Mouse (Mus musculus): ENCODE measurements at regions not wholly inside any gene's neighbourhood (a gene's known extent, or its start where the extent isn't known, plus 50 kb on each side); places are given as distances from the start of the nearest gene placed in this dataset.

GRCm38 (mm10) chr9:112905955-112906354 lies 670.2 kb upstream of the Arpp21 start:
- no peaks in the 10 kb centered on the region for H3K27me3 ChIP-seq (ENCODE audit: control insufficient read depth, insufficient read depth, low read length)
- 81% methylated on average over 6 of the region's 6 CpGs for WGBS
- DNase-seq (ENCODE audit: low spot score) (no peak), ATAC-seq (ENCODE audit: insufficient number of reproducible peaks, low FRiP score, low TSS enrichment, low read depth) (no peak)
- no peak overlapping the region for H3K4me3 ChIP-seq (ENCODE audit: low read depth, low read length)
- H3K9ac ChIP-seq (ENCODE audit: low read length): no peak overlapping the region
- H3K4me2 ChIP-seq (ENCODE audit: low read depth, severe bottlenecking): no peak overlapping the region
- H3K36me3 ChIP-seq (ENCODE audit: control insufficient read depth, insufficient read depth, low read length): no peaks in the 10 kb centered on the region
- no peaks in the 10 kb centered on the region for H3K9me3 ChIP-seq (ENCODE audit: control insufficient read depth, low read length)
- no peaks in the 10 kb centered on the region for H3K4me1 ChIP-seq (ENCODE audit: control insufficient read depth, insufficient read depth, low read length)
- no peak overlapping the region for H3K27ac ChIP-seq (replicated peaks; ENCODE audit: low read depth, low read length)

GRCm38 (mm10) chr9:112864921-112865320 lies 629.2 kb upstream of the Arpp21 start:
- no peaks in the 10 kb centered on the region for H3K36me3 ChIP-seq (ENCODE audit: control insufficient read depth, insufficient read depth, low read length)
- no peak overlapping the region for H3K9ac ChIP-seq (ENCODE audit: low read length)
- no peaks in the 10 kb centered on the region for H3K27me3 ChIP-seq (ENCODE audit: control insufficient read depth, insufficient read depth, low read length)
- no peak overlapping the region for H3K27ac ChIP-seq (replicated peaks; ENCODE audit: low read depth, low read length)
- H3K4me2 ChIP-seq (ENCODE audit: low read depth, severe bottlenecking): no peak overlapping the region
- no peaks in the 10 kb centered on the region for H3K9me3 ChIP-seq (ENCODE audit: control insufficient read depth, low read length)
- no peak overlapping the region for H3K4me3 ChIP-seq (ENCODE audit: low read depth, low read length)
- H3K4me1 ChIP-seq (ENCODE audit: control insufficient read depth, insufficient read depth, low read length): no peaks in the 10 kb centered on the region
- DNase-seq (ENCODE audit: low spot score) (no peak), ATAC-seq (ENCODE audit: insufficient number of reproducible peaks, low FRiP score, low TSS enrichment, low read depth) (no peak)
- 55% methylated on average over 1 of the region's 1 CpGs for WGBS

DNA sequence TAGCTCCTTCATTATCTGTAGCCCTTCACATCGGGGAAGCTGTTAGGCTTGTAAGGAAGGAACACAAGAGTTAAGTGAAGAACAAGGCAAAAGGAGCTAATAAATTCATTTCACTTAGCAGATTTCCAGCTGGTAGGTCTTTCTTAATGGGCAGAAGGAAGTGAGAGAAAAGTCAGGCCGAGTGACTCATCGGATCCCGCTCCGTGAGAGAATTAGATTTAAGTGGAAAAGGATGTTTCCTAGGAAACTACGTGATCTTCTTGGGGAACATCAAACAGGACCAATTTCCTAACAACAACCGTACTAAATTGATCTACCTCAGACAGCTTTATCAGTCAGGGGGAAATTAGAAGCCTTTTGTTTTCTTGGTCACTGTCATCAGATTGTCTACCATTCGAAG lies 625.4 kb upstream of the Arpp21 start:
- H3K9ac ChIP-seq (ENCODE audit: low read length): no peak overlapping the region
- no peaks in the 10 kb centered on the region for H3K36me3 ChIP-seq (ENCODE audit: control insufficient read depth, insufficient read depth, low read length)
- H3K4me1 ChIP-seq (ENCODE audit: control insufficient read depth, insufficient read depth, low read length): no peaks in the 10 kb centered on the region
- DNase-seq (ENCODE audit: low spot score) (no peak), ATAC-seq (ENCODE audit: insufficient number of reproducible peaks, low FRiP score, low TSS enrichment, low read depth) (no peak)
- 41% methylated on average over 8 of the region's 8 CpGs for WGBS
- H3K4me3 ChIP-seq (ENCODE audit: low read depth, low read length): no peak overlapping the region
- H3K27ac ChIP-seq (replicated peaks; ENCODE audit: low read depth, low read length): no peak overlapping the region
- no peak overlapping the region for H3K4me2 ChIP-seq (ENCODE audit: low read depth, severe bottlenecking)
- H3K9me3 ChIP-seq (ENCODE audit: control insufficient read depth, low read length): no peaks in the 10 kb centered on the region
- H3K27me3 ChIP-seq (ENCODE audit: control insufficient read depth, insufficient read depth, low read length): no peaks in the 10 kb centered on the region

GRCm38 (mm10) chr9:112860307-112860893 lies 624.7 kb upstream of the Arpp21 start:
- no peak overlapping the region for H3K4me2 ChIP-seq (ENCODE audit: low read depth, severe bottlenecking)
- H3K9me3 ChIP-seq (ENCODE audit: control insufficient read depth, low read length): no peaks in the 10 kb centered on the region
- no peaks in the 10 kb centered on the region for H3K27me3 ChIP-seq (ENCODE audit: control insufficient read depth, insufficient read depth, low read length)
- no peak overlapping the region for H3K9ac ChIP-seq (ENCODE audit: low read length)
- H3K4me1 ChIP-seq (ENCODE audit: control insufficient read depth, insufficient read depth, low read length): no peaks in the 10 kb centered on the region
- no peak overlapping the region for H3K27ac ChIP-seq (replicated peaks; ENCODE audit: low read depth, low read length)
- ATAC-seq (ENCODE audit: insufficient number of reproducible peaks, low FRiP score, low TSS enrichment, low read depth) (no peak), DNase-seq (ENCODE audit: low spot score) (no peak)
- 87% methylated on average over 3 of the region's 3 CpGs for whole genome bisulfite sequencing
- no peaks in the 10 kb centered on the region for H3K36me3 ChIP-seq (ENCODE audit: control insufficient read depth, insufficient read depth, low read length)
- no peak overlapping the region for H3K4me3 ChIP-seq (ENCODE audit: low read depth, low read length)

- WGBS: 44% methylated on average over 6 of the region's 6 CpGs
- no peak overlapping the region for H3K4me3 ChIP-seq (ENCODE audit: low read depth, low read length)
- no peak overlapping the region for H3K4me2 ChIP-seq (ENCODE audit: low read depth, severe bottlenecking)
- H3K4me1 ChIP-seq (ENCODE audit: control insufficient read depth, insufficient read depth, low read length): no peaks in the 10 kb centered on the region
- no peak overlapping the region for H3K27ac ChIP-seq (replicated peaks; ENCODE audit: low read depth, low read length)
- ATAC-seq (ENCODE audit: insufficient number of reproducible peaks, low FRiP score, low TSS enrichment, low read depth) (no peak), DNase-seq (ENCODE audit: low spot score) (no peak)
- H3K36me3 ChIP-seq (ENCODE audit: control insufficient read depth, insufficient read depth, low read length): no peaks in the 10 kb centered on the region
- no peak overlapping the region for H3K9ac ChIP-seq (ENCODE audit: low read length)
- H3K9me3 ChIP-seq (ENCODE audit: control insufficient read depth, low read length): no peaks in the 10 kb centered on the region
- H3K27me3 ChIP-seq (ENCODE audit: control insufficient read depth, insufficient read depth, low read length): no peaks in the 10 kb centered on the region
Measured at GRCm38 (mm10) chr9:112841473-112841872, 605.7 kb upstream of the Arpp21 start.

- no peak overlapping the region for H3K27ac ChIP-seq (replicated peaks; ENCODE audit: low read depth, low read length)
- H3K9me3 ChIP-seq (ENCODE audit: control insufficient read depth, low read length): no peaks in the 10 kb centered on the region
- ATAC-seq (ENCODE audit: insufficient number of reproducible peaks, low FRiP score, low TSS enrichment, low read depth): no peak
- DNase-seq (ENCODE audit: low spot score): no peak
- no peak overlapping the region for H3K4me2 ChIP-seq (ENCODE audit: low read depth, severe bottlenecking)
- 85% methylated on average over 7 of the region's 7 CpGs for WGBS
- H3K4me3 ChIP-seq (ENCODE audit: low read depth, low read length): no peak overlapping the region
- no peak overlapping the region for H3K9ac ChIP-seq (ENCODE audit: low read length)
- no peaks in the 10 kb centered on the region for H3K27me3 ChIP-seq (ENCODE audit: control insufficient read depth, insufficient read depth, low read length)
- no peaks in the 10 kb centered on the region for H3K36me3 ChIP-seq (ENCODE audit: control insufficient read depth, insufficient read depth, low read length)
- H3K4me1 ChIP-seq (ENCODE audit: control insufficient read depth, insufficient read depth, low read length): no peaks in the 10 kb centered on the region
Measured at GRCm38 (mm10) chr9:112839071-112839793, 603.5 kb upstream of the Arpp21 start.

DNA sequence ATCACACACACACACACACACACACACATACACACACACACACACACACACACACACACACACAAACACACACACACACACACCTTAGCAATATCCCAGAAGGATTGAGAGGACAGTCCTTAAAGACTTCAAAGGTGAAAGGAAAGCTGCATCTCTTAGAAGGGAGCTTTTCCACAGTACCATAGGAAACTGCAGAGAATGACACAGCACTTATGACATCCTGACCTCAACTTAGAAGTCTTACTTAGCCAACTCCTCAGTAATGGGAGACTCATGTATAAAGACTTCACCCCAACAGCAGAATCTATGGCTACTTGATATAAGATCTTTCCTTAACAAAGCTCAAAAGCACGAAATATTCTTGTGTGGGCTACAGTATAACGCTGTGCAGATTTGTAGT lies 601.8 kb upstream of the Arpp21 start:
- no peak for ATAC-seq (ENCODE audit: insufficient number of reproducible peaks, low FRiP score, low TSS enrichment, low read depth)
- no peak overlapping the region for H3K4me2 ChIP-seq (ENCODE audit: low read depth, severe bottlenecking)
- H3K36me3 ChIP-seq (ENCODE audit: control insufficient read depth, insufficient read depth, low read length): no peaks in the 10 kb centered on the region
- no peak overlapping the region for H3K9ac ChIP-seq (ENCODE audit: low read length)
- WGBS: 83% methylated on average over 2 of the region's 2 CpGs
- no peaks in the 10 kb centered on the region for H3K27me3 ChIP-seq (ENCODE audit: control insufficient read depth, insufficient read depth, low read length)
- H3K4me3 ChIP-seq (ENCODE audit: low read depth, low read length): no peak overlapping the region
- no peaks in the 10 kb centered on the region for H3K9me3 ChIP-seq (ENCODE audit: control insufficient read depth, low read length)
- no peak overlapping the region for H3K27ac ChIP-seq (replicated peaks; ENCODE audit: low read depth, low read length)
- no peaks in the 10 kb centered on the region for H3K4me1 ChIP-seq (ENCODE audit: control insufficient read depth, insufficient read depth, low read length)
- DNase-seq (ENCODE audit: low spot score): no peak

GRCm38 (mm10) chr9:112834441-112835245 lies 598.9 kb upstream of the Arpp21 start:
- no peak for DNase-seq (ENCODE audit: low spot score)
- 89% methylated on average over 5 of the region's 5 CpGs for WGBS
- no peaks in the 10 kb centered on the region for H3K4me1 ChIP-seq (ENCODE audit: control insufficient read depth, insufficient read depth, low read length)
- no peak overlapping the region for H3K4me2 ChIP-seq (ENCODE audit: low read depth, severe bottlenecking)
- no peak overlapping the region for H3K9ac ChIP-seq (ENCODE audit: low read length)
- ATAC-seq (ENCODE audit: insufficient number of reproducible peaks, low FRiP score, low TSS enrichment, low read depth): no peak
- H3K4me3 ChIP-seq (ENCODE audit: low read depth, low read length): no peak overlapping the region
- H3K36me3 ChIP-seq (ENCODE audit: control insufficient read depth, insufficient read depth, low read length): no peaks in the 10 kb centered on the region
- no peaks in the 10 kb centered on the region for H3K27me3 ChIP-seq (ENCODE audit: control insufficient read depth, insufficient read depth, low read length)
- H3K9me3 ChIP-seq (ENCODE audit: control insufficient read depth, low read length): no peaks in the 10 kb centered on the region
- no peak overlapping the region for H3K27ac ChIP-seq (replicated peaks; ENCODE audit: low read depth, low read length)
